Mouse (Mus musculus) liver, postnatal 0 days (tissue): ENCODE data around the gene Frmd3. TPM values are rescaled to one million over a fixed set of nuclear protein-coding genes. Genes with fewer than 3 reads are reported as not detected.

Experiments
- ATAC-seq: fragments of 200-750 bp; cut with Nextera tagmentation; 2 replicates; pipeline ENCODE4 v1.8.0; 2017; ENCODE audit warnings: mild to moderate bottlenecking, moderate library complexity
- DNase-seq: peaks from one replicate; pipeline ENCODE4 v3.0.0-alpha.2; 2016
- H3K27ac ChIP-seq: fragments of 300-500 bp; sonication (generic); 2 replicates; pipeline ENCODE4 v1.5.1; 2014; ENCODE audit warnings: antibody characterized with exemption, moderate library complexity, mild to moderate bottlenecking, low read depth
- H3K27me3 ChIP-seq: fragments of 300-500 bp; sonication (generic); 2 replicates; pipeline ENCODE4 v1.6.1; 2014; ENCODE audit warnings: low read length, control low read depth, mixed read lengths; ENCODE audit not compliant: insufficient read depth
- H3K36me3 ChIP-seq: fragments of 300-500 bp; sonication (generic); replicated peaks from 2 replicates; pipeline ENCODE4 v1.6.1; 2014; ENCODE audit warnings: mild to moderate bottlenecking, control low read depth, low read length, moderate library complexity, mixed read lengths; ENCODE audit not compliant: insufficient read depth
- H3K4me1 ChIP-seq: fragments of 300-500 bp; sonication (generic); 2 replicates; pipeline ENCODE4 v1.6.1; 2014; ENCODE audit warnings: antibody characterized with exemption, mild to moderate bottlenecking, control low read depth; ENCODE audit not compliant: insufficient read depth
- H3K4me2 ChIP-seq: fragments of 300-500 bp; sonication (generic); 2 replicates; pipeline ENCODE4 v1.6.1; 2014; ENCODE audit warnings: low read depth, mild to moderate bottlenecking, low read length, moderate library complexity, mixed read lengths
- H3K4me3 ChIP-seq: fragments of 300-500 bp; sonication (generic); 2 replicates; pipeline ENCODE4 v1.5.1; 2014; ENCODE audit warnings: low read depth, low read length
- H3K9ac ChIP-seq: fragments of 300-500 bp; sonication (generic); replicated peaks from 2 replicates; pipeline ENCODE4 v1.6.1; 2014; ENCODE audit warnings: mild to moderate bottlenecking, moderate library complexity
- H3K9me3 ChIP-seq: fragments of 300-500 bp; sonication (generic); 2 replicates; pipeline ENCODE4 v1.6.1; 2016; ENCODE audit warnings: mild to moderate bottlenecking, control low read depth, low read length, mixed read lengths
- CTCF ChIP-seq: sonication (generic); IDR thresholded peaks from 2 replicates; pipeline ENCODE4 v1.5.1; 2016; ENCODE audit warnings: antibody characterized with exemption, low read depth
- EP300 ChIP-seq: IDR thresholded peaks from 2 replicates; pipeline ENCODE4 v1.6.1; 2016; ENCODE audit warnings: antibody characterized with exemption, low read depth, mild to moderate bottlenecking
- WGBS: fragments of 180-500 bp; shearing (Covaris S2); extraction: QIAGEN DNeasy Blood & Tissue Kit; methylation state at CpG from one replicate; pipeline ENCODE4 v1.1.7; 2014; ENCODE audit not compliant: insufficient replicate concordance; 5-methylcytosine and 5-hydroxymethylcytosine counted together
- polyA plus RNA-seq: library from polyadenylated mRNA; unstranded; fragments of >200 nt; fragmentation: Nextera tagmentation; extraction: Ambion mirVana; gene quantifications from 2 replicates; pipeline ENCODE4 v1.2.1, GENCODE M21; 2015

Frmd3 gene
- 0.08 TPM in 2 replicates for polyA plus RNA-seq

- H3K27ac ChIP-seq = no peak within 1 kb of the TSS
- peak; percentile 17 for DNase-seq
- H3K9ac ChIP-seq = no peak within 1 kb of the TSS
- no peaks in the 10 kb centered on the region for H3K4me1 ChIP-seq
- no peaks in the 10 kb centered on the region for H3K36me3 ChIP-seq
- H3K4me2 ChIP-seq = peak within 1 kb of the TSS; percentile 54
- H3K4me3 ChIP-seq = peak within 1 kb of the TSS; percentile 22
- no peaks in the 10 kb centered on the region for H3K9me3 ChIP-seq
- 2% methylated on average over 51 of the region's 56 CpGs for WGBS
- ATAC-seq = no peak
- TF ChIP-seq EP300 = no peak
- no peak for TF ChIP-seq CTCF
- peaks cover 13% of the 10 kb centered on the region; the same call in 1 of the 2 replicates for H3K27me3 ChIP-seq
Measured at GRCm38 (mm10) chr4:74013211-74014047, at the start of gene Frmd3. TSS of gene Frmd3 (plus strand) at chr4:74013442.

GRCm38 (mm10) chr4:73980454-73980853 lies 32.8 kb upstream of the Frmd3 start:
- no peaks in the 10 kb centered on the region for H3K36me3 ChIP-seq
- DNase-seq (no peak), ATAC-seq (no peak)
- no peaks in the 10 kb centered on the region for H3K9me3 ChIP-seq
- TF ChIP-seq EP300 (no peak), CTCF (no peak)
- no peak overlapping the region for H3K4me3 ChIP-seq
- H3K9ac ChIP-seq = no peak overlapping the region
- H3K27ac ChIP-seq = no peak overlapping the region
- H3K27me3 ChIP-seq = no peaks in the 10 kb centered on the region
- WGBS = 67% methylated on average over 3 of the region's 3 CpGs
- H3K4me1 ChIP-seq = no peaks in the 10 kb centered on the region
- H3K4me2 ChIP-seq = no peak overlapping the region

GRCm38 (mm10) chr4:74012277-74012676 lies 965 bp upstream of the Frmd3 start:
- Histone ChIP-seq H3K9me3 (no peaks in the 10 kb centered on the region), H3K27ac (no peak overlapping the region), H3K4me1 (no peaks in the 10 kb centered on the region), H3K4me2 (no peak overlapping the region), H3K9ac (no peak overlapping the region), H3K27me3 (peaks cover 13% of the 10 kb centered on the region; the same call in 1 of the 2 replicates), H3K36me3 (no peaks in the 10 kb centered on the region), H3K4me3 (no peak overlapping the region)
- DNase-seq = no peak
- ATAC-seq = no peak
- WGBS = 40% methylated on average over 3 of the region's 3 CpGs
- TF ChIP-seq CTCF (no peak), EP300 (no peak)

DNA sequence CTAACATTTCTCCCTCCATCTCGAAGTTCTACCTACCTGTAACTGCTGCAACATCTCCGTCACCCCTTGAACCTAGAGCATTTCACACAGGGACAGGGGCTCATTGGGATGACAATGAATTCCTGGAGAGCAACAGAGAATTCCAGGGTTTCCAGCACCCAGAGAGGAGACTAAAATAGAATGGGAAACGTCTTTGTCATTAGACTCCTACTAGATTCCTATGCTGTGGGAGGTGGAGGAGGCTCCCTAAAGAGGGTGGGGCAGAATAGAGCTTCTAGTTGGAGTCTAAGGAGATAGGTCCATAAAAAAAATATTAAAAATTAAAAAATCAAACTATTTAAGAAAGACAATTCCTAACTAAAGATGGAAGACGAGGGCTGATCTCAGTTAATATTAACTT lies 542 bp upstream of the Frmd3 start:
- no peak overlapping the region for H3K4me3 ChIP-seq
- WGBS = 39% methylated on average over 4 of the region's 4 CpGs
- no peak for DNase-seq

DNA sequence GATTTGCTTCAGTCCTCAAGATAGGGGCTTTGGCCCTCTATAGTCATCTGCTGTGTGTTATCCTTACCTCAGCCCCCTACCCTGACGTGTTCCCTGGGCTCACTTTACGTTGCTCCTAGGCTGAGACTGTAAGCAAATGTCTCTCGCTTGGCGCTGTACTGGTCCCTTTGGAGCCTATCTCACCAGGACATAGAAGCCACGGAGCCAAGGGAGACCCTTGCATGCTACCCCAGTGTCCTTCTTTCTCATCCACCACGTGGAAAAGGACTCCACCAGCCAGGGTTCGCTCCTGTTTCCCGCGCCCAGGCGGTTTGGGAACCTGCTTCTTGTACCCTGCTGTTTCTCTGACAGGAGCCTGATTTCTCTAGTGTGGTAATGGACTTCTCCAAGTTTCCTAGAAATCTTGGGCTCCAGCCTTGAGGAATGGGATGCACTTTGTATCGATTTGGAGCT lies 832 bp downstream of the Frmd3 start:
- WGBS = 10% methylated on average over 11 of the region's 11 CpGs
- H3K4me1 ChIP-seq = no peaks in the 10 kb centered on the region
- H3K4me3 ChIP-seq = peak overlapping the region; percentile 22; the same call in 1 of the 2 replicates
- DNase-seq (no peak), ATAC-seq (no peak)
- H3K4me2 ChIP-seq = peak overlapping the region; percentile 54; the same call in 1 of the 2 replicates
- H3K36me3 ChIP-seq = no peaks in the 10 kb centered on the region
- TF ChIP-seq CTCF (no peak), EP300 (no peak)
- peaks cover 13% of the 10 kb centered on the region; the same call in 1 of the 2 replicates for H3K27me3 ChIP-seq
- H3K9ac ChIP-seq = no peak overlapping the region
- no peak overlapping the region for H3K27ac ChIP-seq
- no peaks in the 10 kb centered on the region for H3K9me3 ChIP-seq

More for the DNA sequence above, 542 bp upstream of the Frmd3 start:
- Histone ChIP-seq H3K27ac (no peak overlapping the region), H3K9me3 (no peaks in the 10 kb centered on the region), H3K27me3 (peaks cover 13% of the 10 kb centered on the region; the same call in 1 of the 2 replicates), H3K4me2 (no peak overlapping the region), H3K9ac (no peak overlapping the region), H3K36me3 (no peaks in the 10 kb centered on the region), H3K4me1 (no peaks in the 10 kb centered on the region)
- TF ChIP-seq EP300 (no peak), CTCF (no peak)
- ATAC-seq = no peak

- Histone ChIP-seq H3K9me3 (no peaks in the 10 kb centered on the region), H3K9ac (no peak overlapping the region), H3K4me3 (no peak overlapping the region), H3K27me3 (no peaks in the 10 kb centered on the region), H3K36me3 (no peaks in the 10 kb centered on the region), H3K27ac (no peak overlapping the region), H3K4me2 (no peak overlapping the region), H3K4me1 (no peaks in the 10 kb centered on the region)
- DNase-seq (no peak), ATAC-seq (no peak)
- TF ChIP-seq EP300 (no peak), CTCF (no peak)
- 48% methylated on average over 2 of the region's 2 CpGs for WGBS
Measured at GRCm38 (mm10) chr4:74020084-74020483, 6.8 kb downstream of the Frmd3 start.
